Mouse (Mus musculus): Measurements from ENCODE around the gene Clstn1.

DNA sequence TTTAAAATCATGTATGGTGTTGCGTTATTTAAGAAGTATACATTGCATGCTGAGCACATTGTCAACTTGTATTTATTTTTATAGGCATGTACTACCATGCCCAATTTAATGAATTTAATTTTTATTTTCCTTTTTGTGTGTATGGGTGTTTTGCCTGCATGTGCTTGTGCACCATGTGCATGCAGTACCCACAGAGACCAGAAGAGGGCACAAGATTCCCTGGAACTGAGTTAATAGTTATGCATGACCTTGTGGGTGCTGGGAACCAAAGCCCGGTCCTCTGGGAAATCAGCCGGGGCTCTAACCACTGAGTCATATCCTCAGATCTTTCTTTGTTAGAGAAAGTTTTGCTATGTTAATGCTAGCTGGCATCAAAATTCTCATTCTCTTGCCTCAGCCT, 28.6 kb downstream of the Clstn1 start:
- no peak for TF ChIP-seq EP300 (IDR thresholded peaks at IDR 0.05; ENCODE audit: insufficient read depth, low read depth, low read length)
- TF ChIP-seq CTCF (IDR thresholded peaks at IDR 0.05): peak; percentile 35
- no peak for TF ChIP-seq POLR2A (IDR thresholded peaks at IDR 0.05; ENCODE audit: insufficient read depth, low read depth, low read length)

All from heart, adult 2 months (tissue).